Mouse (Mus musculus): Measurements from ENCODE around the gene Vmn1r194. TPM values are rescaled to one million over a fixed set of nuclear protein-coding genes. Genes with fewer than 3 reads are reported as not detected.

Vmn1r194 gene
- polyA plus RNA-seq (2017; shearing (Covaris generic)), result not detected

DNA sequence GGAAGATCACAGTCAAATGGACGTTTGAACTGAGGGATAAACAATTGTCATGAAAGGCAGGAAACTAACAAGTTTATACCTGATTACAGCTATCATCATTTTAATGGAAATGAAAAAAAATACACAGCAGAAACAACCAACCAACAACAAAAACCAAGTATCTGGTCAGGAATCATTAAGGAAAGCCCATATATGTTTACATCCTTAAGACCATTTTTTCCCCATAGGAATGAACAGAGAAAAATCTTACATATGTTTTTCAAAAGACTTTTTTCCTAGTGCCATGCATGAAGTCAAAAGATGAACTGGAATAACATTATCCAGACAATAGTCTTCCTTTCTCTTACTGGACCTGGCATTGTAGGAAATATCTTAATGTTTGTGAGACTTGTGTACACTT, at the start of gene Vmn1r194:
Gene Vmn1r194, plus strand, starts transcription at position 301 of the 400 bp plus-strand sequence.

DNA sequence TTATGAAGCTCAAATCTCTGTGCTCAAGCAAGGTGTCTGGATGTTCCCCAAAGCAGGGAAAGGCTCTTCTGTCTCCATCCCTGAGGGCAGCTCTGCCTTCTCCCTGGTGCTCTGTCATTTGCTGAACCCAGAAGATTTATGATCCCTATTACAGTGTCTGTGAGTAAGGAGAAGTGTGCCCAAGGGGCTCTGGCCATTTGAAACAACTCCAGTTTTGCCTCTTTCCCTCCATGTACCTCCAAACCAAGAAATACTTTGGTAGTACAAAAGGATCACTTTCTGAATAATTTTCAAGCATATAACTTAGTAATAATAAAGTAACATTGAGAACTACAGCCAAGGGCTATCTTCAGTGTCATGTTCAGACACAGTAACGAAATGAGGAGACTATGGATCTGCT, 21.0 kb upstream of the Vmn1r194 start, which contains the start of gene Vmn1r193:
Gene Vmn1r193, minus strand, starts transcription at position 101 of the 400 bp plus-strand sequence.

GRCm38 (mm10) chr13:22270222-22270621, 26.2 kb downstream of the Vmn1r194 start, which contains the start of gene Vmn1r195:
Gene Vmn1r195 (plus strand): TSS chr13:22270522.

GRCm38 (mm10) chr13:22289620-22290019, 45.6 kb downstream of the Vmn1r194 start, which contains the start of gene Vmn1r196:
Gene Vmn1r196 (plus strand): TSS chr13:22289920.

Other genes starting within 250 kb of the Vmn1r194 start
- 0.34 TPM for gene Prss16, start 234.5 kb upstream of the Vmn1r194 start, polyA plus RNA-seq (2017; shearing (Covaris generic))
- not detected for gene Hist1h2ah, start 208.6 kb upstream of the Vmn1r194 start, polyA plus RNA-seq (2017; shearing (Covaris generic))
- not detected for gene Hist1h2bk, start 208.3 kb upstream of the Vmn1r194 start, polyA plus RNA-seq (2017; shearing (Covaris generic))
- gene Hist1h4i, start 202.9 kb upstream of the Vmn1r194 start, polyA plus RNA-seq (2017; shearing (Covaris generic)), result 10.6 TPM
- gene Hist1h2ag, start 201.3 kb upstream of the Vmn1r194 start, polyA plus RNA-seq (2017; shearing (Covaris generic)), result not detected
- gene Hist1h2bj, start 201.0 kb upstream of the Vmn1r194 start, polyA plus RNA-seq (2017; shearing (Covaris generic)), result 2.5 TPM
- gene Vmn1r188, start 159.8 kb upstream of the Vmn1r194 start, polyA plus RNA-seq (2017; shearing (Covaris generic)), result not detected
- not detected for gene Vmn1r189, start 138.4 kb upstream of the Vmn1r194 start, polyA plus RNA-seq (2017; shearing (Covaris generic))
- not detected for gene Vmn1r191, start 60.2 kb upstream of the Vmn1r194 start, polyA plus RNA-seq (2017; shearing (Covaris generic))
- not detected for gene Vmn1r192, start 53.1 kb upstream of the Vmn1r194 start, polyA plus RNA-seq (2017; shearing (Covaris generic))
- gene Vmn1r193, start 21.1 kb upstream of the Vmn1r194 start, polyA plus RNA-seq (2017; shearing (Covaris generic)), result not detected
- not detected for gene Vmn1r195, start 26.3 kb downstream of the Vmn1r194 start, polyA plus RNA-seq (2017; shearing (Covaris generic))
- gene Vmn1r196, start 45.7 kb downstream of the Vmn1r194 start, polyA plus RNA-seq (2017; shearing (Covaris generic)), result not detected
- gene Vmn1r197, start 80.4 kb downstream of the Vmn1r194 start, polyA plus RNA-seq (2017; shearing (Covaris generic)), result not detected
- gene Vmn1r198, start 106.1 kb downstream of the Vmn1r194 start, polyA plus RNA-seq (2017; shearing (Covaris generic)), result not detected
- not detected for gene Vmn1r199, start 135.6 kb downstream of the Vmn1r194 start, polyA plus RNA-seq (2017; shearing (Covaris generic))
- not detected for gene Vmn1r200, start 146.2 kb downstream of the Vmn1r194 start, polyA plus RNA-seq (2017; shearing (Covaris generic))
- gene Vmn1r201, start 227.7 kb downstream of the Vmn1r194 start, polyA plus RNA-seq (2017; shearing (Covaris generic)), result not detected